Mouse (Mus musculus) liver, embryonic 11.5 days (tissue): Measurements from ENCODE around the gene Casz1. TPM values are rescaled to one million over a fixed set of nuclear protein-coding genes. Genes with fewer than 3 reads are reported as not detected.

Source experiments
- ATAC-seq: fragments of 200-750 bp; cut with Nextera tagmentation; replicated peaks from 2 replicates; pipeline ENCODE4 v1.8.0; 2017; ENCODE audit warnings: moderate number of reproducible peaks, mild to moderate bottlenecking, moderate TSS enrichment, moderate library complexity; ENCODE audit not compliant: low FRiP score
- DNase-seq: peaks from one replicate; pipeline ENCODE4 v3.0.0-alpha.2; 2017; ENCODE audit warnings: low spot score
- H3K27ac ChIP-seq: fragments of 300-500 bp; sonication (generic); 2 replicates; pipeline ENCODE4 v1.5.1; 2014; ENCODE audit warnings: mild to moderate bottlenecking, low read depth, low read length, control low read depth
- H3K27me3 ChIP-seq: fragments of 300-500 bp; sonication (generic); replicated peaks from 2 replicates; pipeline ENCODE4 v1.6.1; 2014; ENCODE audit warnings: low read length, mixed read lengths; ENCODE audit not compliant: control insufficient read depth, insufficient read depth
- H3K36me3 ChIP-seq: fragments of 300-500 bp; sonication (generic); 2 replicates; pipeline ENCODE4 v1.6.1; 2014; ENCODE audit warnings: mild to moderate bottlenecking, low read length, moderate library complexity, mixed read lengths; ENCODE audit not compliant: control insufficient read depth, insufficient read depth
- H3K4me1 ChIP-seq: fragments of 300-500 bp; sonication (generic); replicated peaks from 2 replicates; pipeline ENCODE4 v1.6.1; 2014; ENCODE audit warnings: low read length, mixed read lengths; ENCODE audit not compliant: control insufficient read depth, insufficient read depth
- H3K4me2 ChIP-seq: fragments of 300-500 bp; sonication (generic); 2 replicates; pipeline ENCODE4 v1.6.1; 2014; ENCODE audit warnings: mild to moderate bottlenecking, control low read depth, moderate library complexity
- H3K4me3 ChIP-seq: fragments of 300-500 bp; sonication (generic); 2 replicates; pipeline ENCODE4 v1.5.1; 2014; ENCODE audit warnings: low read depth, low read length, control low read depth
- H3K9ac ChIP-seq: fragments of 300-500 bp; sonication (generic); 2 replicates; pipeline ENCODE4 v1.6.1; 2014; ENCODE audit warnings: low read depth, low read length, control low read depth
- H3K9me3 ChIP-seq: fragments of 300-500 bp; sonication (generic); 2 replicates; pipeline ENCODE4 v1.6.1; 2016; ENCODE audit warnings: low read length, inconsistent platforms, mixed read lengths; ENCODE audit not compliant: control insufficient read depth
- WGBS: fragments of 180-500 bp; shearing (Covaris S2); extraction: QIAGEN DNeasy Blood & Tissue Kit; methylation state at CpG from one replicate; pipeline ENCODE4 v1.1.7; 2014; 5-methylcytosine and 5-hydroxymethylcytosine counted together
- polyA plus RNA-seq: library from polyadenylated mRNA; unstranded; fragments of >200 nt; fragmentation: Nextera tagmentation; extraction: Ambion mirVana; gene quantifications from 2 replicates; pipeline ENCODE4 v1.2.1, GENCODE M21; 2014

Gene Casz1
- polyA plus RNA-seq, 1 experiment from 2014 or later: 1.0 TPM

- no peaks in the 10 kb centered on the region for H3K36me3 ChIP-seq
- H3K9me3 ChIP-seq: no peaks in the 10 kb centered on the region
- no peak overlapping the region for H3K4me3 ChIP-seq
- no peak overlapping the region for H3K27ac ChIP-seq
- WGBS: 86% methylated on average over 16 of the region's 16 CpGs
- DNase-seq: no peak
- peaks cover 29% of the 10 kb centered on the region for H3K4me1 ChIP-seq
- H3K9ac ChIP-seq: no peak overlapping the region
- H3K4me2 ChIP-seq: no peak overlapping the region
- H3K27me3 ChIP-seq: peaks cover 23% of the 10 kb centered on the region
- ATAC-seq: no peak
Measured at GRCm38 (mm10) chr4:148928876-148929275, 124.6 kb downstream of the Casz1 start.

GRCm38 (mm10) chr4:148930721-148931229, 126.5 kb downstream of the Casz1 start:
- Histone ChIP-seq H3K27me3 (peaks cover 13% of the 10 kb centered on the region), H3K27ac (no peak overlapping the region), H3K9ac (no peak overlapping the region; the same call in 1 of the 2 replicates), H3K9me3 (no peaks in the 10 kb centered on the region), H3K4me2 (no peak overlapping the region), H3K4me3 (no peak overlapping the region), H3K4me1 (peaks cover 29% of the 10 kb centered on the region), H3K36me3 (no peaks in the 10 kb centered on the region)
- ATAC-seq (no peak), DNase-seq (no peak)
- WGBS: 65% methylated on average over 9 of the region's 9 CpGs

- H3K4me2 ChIP-seq: no peak overlapping the region
- peaks cover 21% of the 10 kb centered on the region for H3K4me1 ChIP-seq
- WGBS: 77% methylated on average over 13 of the region's 13 CpGs
- H3K27ac ChIP-seq: no peak overlapping the region
- ATAC-seq: no peak
- peaks cover 2% of the 10 kb centered on the region for H3K27me3 ChIP-seq
- H3K9ac ChIP-seq: no peak overlapping the region
- H3K9me3 ChIP-seq: no peaks in the 10 kb centered on the region
- no peaks in the 10 kb centered on the region for H3K36me3 ChIP-seq
- no peak overlapping the region for H3K4me3 ChIP-seq
- DNase-seq: no peak
Measured at GRCm38 (mm10) chr4:148933109-148933508, 128.9 kb downstream of the Casz1 start.

GRCm38 (mm10) chr4:148935211-148935610, 131.0 kb downstream of the Casz1 start:
- Histone ChIP-seq H3K27me3 (peaks cover under 1% of the 10 kb centered on the region), H3K9ac (no peak overlapping the region), H3K9me3 (no peaks in the 10 kb centered on the region), H3K27ac (peak overlapping the region; percentile 25; the same call in 1 of the 2 replicates), H3K36me3 (no peaks in the 10 kb centered on the region), H3K4me3 (no peak overlapping the region), H3K4me1 (peaks cover 25% of the 10 kb centered on the region), H3K4me2 (0 out of 2 replicates have a peak overlapping the region, but pooled peaks have one; percentile 12)
- ATAC-seq (peak; percentile 17; the same call in 1 of the 2 replicates), DNase-seq (no peak)
- 33% methylated on average over 13 of the region's 13 CpGs for WGBS

GRCm38 (mm10) chr4:148936111-148936510, 131.9 kb downstream of the Casz1 start:
- Histone ChIP-seq H3K27ac (no peak overlapping the region), H3K9ac (no peak overlapping the region), H3K4me3 (no peak overlapping the region), H3K36me3 (no peaks in the 10 kb centered on the region), H3K4me1 (peaks cover 26% of the 10 kb centered on the region), H3K4me2 (no peak overlapping the region), H3K9me3 (no peaks in the 10 kb centered on the region), H3K27me3 (no peaks in the 10 kb centered on the region; the same call in 1 of the 2 replicates)
- ATAC-seq (0 out of 2 replicates have a peak, but pooled peaks have one; percentile 18), DNase-seq (no peak)
- 75% methylated on average over 12 of the region's 12 CpGs for WGBS

- ATAC-seq (no peak), DNase-seq (no peak)
- WGBS: 83% methylated on average over 12 of the region's 12 CpGs
- no peak overlapping the region for H3K4me2 ChIP-seq
- H3K4me1 ChIP-seq: peaks cover 28% of the 10 kb centered on the region
- no peak overlapping the region for H3K9ac ChIP-seq
- H3K9me3 ChIP-seq: no peaks in the 10 kb centered on the region
- no peak overlapping the region for H3K4me3 ChIP-seq
- H3K36me3 ChIP-seq: no peaks in the 10 kb centered on the region
- no peak overlapping the region for H3K27ac ChIP-seq
- H3K27me3 ChIP-seq: no peaks in the 10 kb centered on the region; the same call in 1 of the 2 replicates
Measured at GRCm38 (mm10) chr4:148936727-148937126, 132.5 kb downstream of the Casz1 start.

GRCm38 (mm10) chr4:148938546-148938945, 134.3 kb downstream of the Casz1 start:
- DNase-seq (no peak), ATAC-seq (no peak)
- Histone ChIP-seq H3K4me3 (no peak overlapping the region), H3K9me3 (no peaks in the 10 kb centered on the region), H3K27ac (no peak overlapping the region), H3K4me2 (no peak overlapping the region), H3K27me3 (no peaks in the 10 kb centered on the region; the same call in 1 of the 2 replicates), H3K9ac (no peak overlapping the region), H3K4me1 (peaks cover 28% of the 10 kb centered on the region), H3K36me3 (no peaks in the 10 kb centered on the region)
- 82% methylated on average over 26 of the region's 26 CpGs for WGBS

GRCm38 (mm10) chr4:148940674-148941211, 136.5 kb downstream of the Casz1 start:
- peak; percentile 74 for DNase-seq
- Histone ChIP-seq H3K9ac (no peak overlapping the region), H3K9me3 (no peaks in the 10 kb centered on the region), H3K4me1 (peaks cover 18% of the 10 kb centered on the region), H3K27me3 (no peaks in the 10 kb centered on the region; the same call in none of the 2 replicates), H3K27ac (no peak overlapping the region), H3K4me3 (peak overlapping the region; percentile 24), H3K4me2 (peak overlapping the region; percentile 59), H3K36me3 (no peaks in the 10 kb centered on the region)
- peak; percentile 88 for ATAC-seq
- WGBS: 9% methylated on average over 25 of the region's 25 CpGs

- Histone ChIP-seq H3K27me3 (no peaks in the 10 kb centered on the region; the same call in none of the 2 replicates), H3K4me1 (peaks cover 18% of the 10 kb centered on the region), H3K4me2 (peak overlapping the region; percentile 59), H3K36me3 (no peaks in the 10 kb centered on the region), H3K9me3 (no peaks in the 10 kb centered on the region), H3K4me3 (peak overlapping the region; percentile 10; the same call in 1 of the 2 replicates), H3K27ac (no peak overlapping the region), H3K9ac (no peak overlapping the region)
- 61% methylated on average over 11 of the region's 11 CpGs for WGBS
- ATAC-seq (no peak), DNase-seq (no peak)
Measured at GRCm38 (mm10) chr4:148941321-148941720, 137.1 kb downstream of the Casz1 start.
